Mouse (Mus musculus) small intestine, adult 2 months (tissue): Measurements from ENCODE around the gene Atp2a1. TPM values are rescaled to one million over a fixed set of nuclear protein-coding genes. Genes with fewer than 3 reads are reported as not detected.
A peak's percentile ranks its signal among the peaks of the same experiment; 100 is the strongest.

Experiments used
- H3K27ac ChIP-seq: fragments of 200-500 bp; 2 replicates; pipeline ENCODE4 v1.5.1; 2012; ENCODE audit warnings: low read depth, low read length, control low read depth, inconsistent platforms; ENCODE audit not compliant: insufficient read depth
- H3K27me3 ChIP-seq: fragments of 200-500 bp; 2 replicates; pipeline ENCODE4 v1.6.1; 2012; ENCODE audit warnings: mild to moderate bottlenecking, moderate library complexity, low read length, inconsistent platforms; ENCODE audit not compliant: control insufficient read depth, insufficient read depth
- H3K36me3 ChIP-seq: fragments of 200-500 bp; 2 replicates; pipeline ENCODE4 v1.6.1; 2012; ENCODE audit warnings: mild to moderate bottlenecking, low read length, control low read depth, inconsistent platforms; ENCODE audit not compliant: control insufficient read depth, insufficient read depth
- H3K4me1 ChIP-seq: fragments of 200-500 bp; 2 replicates; pipeline ENCODE4 v1.6.1; 2012; ENCODE audit warnings: low read length, inconsistent platforms, mixed read lengths; ENCODE audit not compliant: control insufficient read depth, insufficient read depth, insufficient read length
- H3K4me3 ChIP-seq: fragments of 200-500 bp; 2 replicates; pipeline ENCODE4 v1.5.1; 2012; ENCODE audit warnings: low read depth, mild to moderate bottlenecking, control low read depth, inconsistent platforms, low read length, moderate library complexity
- CTCF ChIP-seq: fragments of 200-500 bp; IDR thresholded peaks from 2 replicates; pipeline ENCODE4 v1.5.1; 2012; ENCODE audit warnings: low read depth, mild to moderate bottlenecking, control low read depth, inconsistent platforms, low read length, moderate library complexity, mixed read lengths; ENCODE audit not compliant: insufficient replicate concordance, insufficient read length; ENCODE audit errors: extremely low read depth
- POLR2A ChIP-seq: fragments of 200-500 bp; IDR thresholded peaks from 2 replicates; pipeline ENCODE4 v1.6.1; 2012; ENCODE audit warnings: low read depth, mild to moderate bottlenecking, control low read depth, inconsistent platforms, low read length, moderate library complexity
- WGBS: fragments of 180-500 bp; shearing (Covaris S2); methylation state at CpG from one replicate; pipeline ENCODE4 v1.1.7; 2018; 5-methylcytosine and 5-hydroxymethylcytosine counted together
- polyA plus RNA-seq: library from polyadenylated mRNA; depleted of rRNA; stranded (reverse); fragments of >200 nt; gene quantifications from 2 replicates; pipeline ENCODE4 v1.2.3, GENCODE M21; 2012

The Atp2a1 gene
- polyA plus RNA-seq, 1 experiment: 0.23 TPM

DNA sequence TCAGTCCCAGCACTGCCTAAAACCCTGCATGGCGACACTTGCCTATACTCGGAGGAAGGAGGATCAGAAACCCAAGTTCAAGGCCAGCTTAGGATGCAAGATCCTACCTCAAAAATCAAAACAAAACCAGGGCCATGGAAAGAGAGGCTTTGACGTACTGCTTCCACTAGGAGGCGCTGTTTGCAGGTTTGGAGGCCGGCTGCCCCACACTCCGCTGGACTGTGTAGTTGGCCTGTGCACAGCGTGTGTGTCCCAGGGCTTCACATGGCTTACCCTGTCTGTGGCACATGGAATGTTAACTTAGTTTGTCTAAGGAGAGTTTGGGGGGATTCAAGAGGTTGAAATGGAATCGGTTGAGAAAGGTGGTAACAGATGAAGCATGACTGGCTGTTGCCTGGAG, 26.1 kb downstream of the Atp2a1 start:
- TF ChIP-seq POLR2A (no peak), CTCF (peak; percentile 93)
- whole genome bisulfite sequencing: 22% methylated on average over 8 of the region's 8 CpGs
- H3K36me3 ChIP-seq: peaks cover 25% of the 10 kb centered on the region

DNA sequence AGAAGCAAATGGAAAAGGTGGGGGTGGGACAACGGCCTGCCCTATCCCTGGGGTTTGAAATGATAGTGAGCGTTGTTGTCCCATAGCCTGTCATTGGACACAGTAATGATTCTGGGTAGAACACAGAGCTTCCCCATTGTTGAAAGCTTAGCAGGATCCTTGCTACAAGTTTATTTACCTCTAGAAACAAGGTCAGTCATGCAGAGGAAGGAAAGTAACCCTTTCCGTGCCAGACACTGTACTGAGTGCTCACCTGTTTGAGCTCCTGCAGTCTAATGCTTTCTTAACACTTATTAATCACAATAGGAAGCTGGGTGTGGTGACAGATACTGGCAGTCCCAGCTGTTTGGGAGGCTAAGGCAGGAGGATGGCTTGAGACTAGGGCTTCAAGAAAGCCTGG, 27.1 kb downstream of the Atp2a1 start:
- WGBS: 80% methylated on average over 3 of the region's 3 CpGs
- Histone ChIP-seq H3K27ac (no peak overlapping the region), H3K36me3 (peaks cover 26% of the 10 kb centered on the region), H3K4me1 (no peaks in the 10 kb centered on the region), H3K27me3 (no peaks in the 10 kb centered on the region), H3K4me3 (no peak overlapping the region)
- TF ChIP-seq CTCF: no peak
- no peak for TF ChIP-seq POLR2A

More for the DNA sequence above, 26.1 kb downstream of the Atp2a1 start:
- H3K27me3 ChIP-seq: no peaks in the 10 kb centered on the region
- H3K4me3 ChIP-seq: no peak overlapping the region
- H3K4me1 ChIP-seq: no peaks in the 10 kb centered on the region
- no peak overlapping the region for H3K27ac ChIP-seq

DNA sequence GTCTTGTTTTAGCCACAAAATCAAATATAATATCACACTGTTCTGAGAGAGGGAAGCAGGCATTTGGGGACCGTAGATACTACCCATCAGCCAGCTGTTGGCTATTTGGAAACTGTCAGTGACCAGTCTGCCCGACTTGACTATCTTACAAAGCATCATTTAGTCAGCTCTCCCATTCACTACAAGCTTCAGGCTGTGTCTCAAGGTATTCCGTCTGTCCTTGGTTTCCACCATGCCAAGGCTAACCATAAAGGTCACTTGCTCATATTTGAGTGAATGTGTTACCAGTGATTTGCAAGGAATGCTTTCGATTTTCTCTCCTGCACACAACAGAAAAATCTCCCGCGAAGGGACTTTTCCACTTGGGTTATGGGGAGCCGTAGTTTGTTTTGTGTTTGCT, 28.2 kb downstream of the Atp2a1 start:
- Histone ChIP-seq H3K27ac (no peak overlapping the region), H3K4me1 (peaks cover under 1% of the 10 kb centered on the region; the same call in 1 of the 2 replicates), H3K36me3 (peaks cover 26% of the 10 kb centered on the region), H3K4me3 (no peak overlapping the region), H3K27me3 (no peaks in the 10 kb centered on the region)
- TF ChIP-seq CTCF: no peak
- TF ChIP-seq POLR2A: no peak
- 88% methylated on average over 7 of the region's 7 CpGs for WGBS

DNA sequence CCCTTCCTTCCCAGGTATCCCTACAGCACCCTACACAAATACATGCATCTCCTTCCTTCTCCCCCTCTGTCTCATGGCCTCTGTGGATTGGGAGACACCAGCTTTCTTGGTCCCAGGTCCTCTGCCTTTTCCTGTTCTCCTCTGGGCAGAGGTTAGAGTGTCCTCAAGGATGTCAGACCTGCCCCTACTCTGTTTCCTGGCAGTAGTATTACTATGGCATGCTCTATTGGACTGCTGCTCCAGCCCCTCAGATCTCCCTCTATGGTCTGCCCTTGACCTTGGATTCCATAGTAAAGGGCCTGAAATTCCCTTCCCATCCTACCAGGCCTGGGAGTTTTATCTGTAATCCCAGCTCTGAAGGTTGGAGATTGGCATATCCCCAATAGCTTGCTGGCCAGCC, 32.7 kb downstream of the Atp2a1 start:
- peaks cover 8% of the 10 kb centered on the region for H3K4me1 ChIP-seq
- H3K4me3 ChIP-seq: no peak overlapping the region
- no peaks in the 10 kb centered on the region for H3K27me3 ChIP-seq
- H3K27ac ChIP-seq: no peak overlapping the region
- H3K36me3 ChIP-seq: peaks cover 16% of the 10 kb centered on the region
- no peak for TF ChIP-seq CTCF
- no peak for TF ChIP-seq POLR2A

DNA sequence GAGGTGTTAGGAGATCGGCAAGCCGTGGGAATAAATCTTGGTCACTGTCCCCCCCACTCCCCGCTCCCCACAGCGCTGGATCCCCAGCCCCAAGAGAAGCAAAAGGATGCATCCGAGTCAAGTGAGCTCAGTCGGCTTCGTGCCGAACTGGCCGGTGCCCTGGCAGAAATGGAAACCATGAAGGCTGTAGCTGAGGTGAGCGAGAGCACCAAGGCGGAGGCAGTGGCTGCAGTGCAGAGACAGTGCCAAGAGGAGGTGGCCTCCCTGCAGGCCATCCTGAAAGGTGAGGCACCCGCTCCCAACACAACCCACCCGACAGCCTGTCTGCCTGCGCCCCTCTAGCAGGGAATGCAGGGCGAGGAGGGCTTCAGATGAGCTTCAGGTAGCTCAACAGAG, 33.4 kb downstream of the Atp2a1 start:
- Histone ChIP-seq H3K36me3 (peaks cover 13% of the 10 kb centered on the region), H3K4me1 (peaks cover 8% of the 10 kb centered on the region), H3K4me3 (peak overlapping the region; percentile 66), H3K27me3 (no peaks in the 10 kb centered on the region), H3K27ac (no peak overlapping the region)
- TF ChIP-seq POLR2A: no peak
- no peak for TF ChIP-seq CTCF
- WGBS: 23% methylated on average over 15 of the region's 15 CpGs

DNA sequence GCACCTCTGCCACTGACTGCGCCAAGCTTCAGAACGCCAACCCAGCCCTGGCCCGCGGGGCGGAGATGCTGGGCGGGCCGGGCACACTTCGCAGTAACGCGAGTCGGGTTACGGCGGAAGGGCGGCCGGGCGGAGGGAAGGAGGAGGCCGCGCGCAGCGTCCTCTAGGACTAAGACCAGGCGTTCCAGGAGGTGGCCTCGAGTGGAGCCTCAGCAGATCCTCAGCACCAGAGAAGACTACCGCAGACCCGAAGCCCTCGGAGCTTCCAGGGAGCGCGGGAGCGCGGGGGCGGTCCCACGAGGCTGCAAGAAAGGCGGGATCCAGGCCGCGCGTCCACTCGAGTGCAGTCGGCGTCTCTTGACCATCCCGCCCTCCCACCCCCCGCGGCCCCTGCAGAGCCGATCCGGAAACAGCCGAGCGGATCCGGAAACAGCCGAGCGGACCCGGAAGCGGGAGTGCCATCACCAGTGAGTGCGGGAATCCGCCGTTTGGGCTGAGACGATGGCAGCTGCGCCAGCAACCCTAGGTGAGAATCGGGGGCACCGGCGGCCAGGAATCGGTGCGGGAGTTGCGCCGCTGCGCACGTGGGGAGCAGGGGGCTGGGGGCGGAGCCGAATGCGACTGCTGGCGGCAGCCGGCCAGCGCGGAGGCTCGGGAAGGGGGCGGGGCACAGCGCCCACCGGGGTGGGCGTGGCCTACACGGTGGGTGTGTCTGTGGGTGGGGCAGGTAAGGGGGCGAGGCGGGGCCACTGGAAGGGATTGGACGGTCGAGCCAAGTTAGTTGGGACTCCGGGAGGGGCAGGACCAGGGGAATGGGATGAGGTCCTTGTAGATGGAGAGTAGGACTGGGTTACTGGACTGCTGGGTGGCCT, 34.0 kb downstream of the Atp2a1 start, which contains the start of gene Rabep2:
Gene Rabep2, plus strand, starts transcription at position 129 of the 872 bp plus-strand sequence.
- no peaks in the 10 kb centered on the region for H3K27me3 ChIP-seq
- under 1% methylated on average over 82 of the region's 82 CpGs for WGBS
- peaks cover 8% of the 10 kb centered on the region for H3K4me1 ChIP-seq
- TF ChIP-seq CTCF (no peak), POLR2A (no peak; the same call in 1 of the 2 replicates)
- H3K4me3 ChIP-seq: peak within 1 kb of the TSS; percentile 66
- peak within 1 kb of the TSS; percentile 57 for H3K27ac ChIP-seq
- H3K36me3 ChIP-seq: peaks cover 8% of the 10 kb centered on the region

DNA sequence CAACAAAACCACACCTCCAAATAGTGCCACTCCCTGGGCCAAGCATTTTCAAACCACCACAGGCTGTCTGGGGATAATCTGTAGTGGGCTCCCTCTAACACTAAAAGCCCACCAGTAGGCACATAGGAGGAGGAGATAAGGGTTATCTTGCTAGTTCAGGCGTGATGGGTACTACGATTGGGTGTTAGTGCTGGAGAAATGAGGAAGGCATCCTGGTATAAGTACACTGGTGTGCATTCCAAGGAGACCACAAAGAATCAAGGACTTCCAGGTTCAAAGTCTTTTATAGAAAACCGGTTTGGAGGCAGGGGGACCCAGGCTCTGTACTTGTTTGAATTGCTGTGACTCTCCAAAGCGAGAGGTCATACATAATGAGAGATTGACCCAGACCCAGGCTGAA, 34.8 kb downstream of the Atp2a1 start:
- Histone ChIP-seq H3K27me3 (no peaks in the 10 kb centered on the region), H3K4me3 (peak overlapping the region; percentile 66), H3K27ac (peak overlapping the region; percentile 57), H3K36me3 (peaks cover 8% of the 10 kb centered on the region), H3K4me1 (peaks cover 8% of the 10 kb centered on the region)
- 17% methylated on average over 4 of the region's 4 CpGs for WGBS
- TF ChIP-seq POLR2A (no peak), CTCF (no peak)
